Mouse (Mus musculus) liver, postnatal 0 days (tissue): ENCODE measurements around the gene Nr2c1. TPM values are rescaled to one million over a fixed set of nuclear protein-coding genes. Genes with fewer than 3 reads are reported as not detected.
A peak's percentile ranks its signal among the peaks of the same experiment; 100 is the strongest.

Experiments used
- ATAC-seq: fragments of 200-750 bp; cut with Nextera tagmentation; 2 replicates; pipeline ENCODE4 v1.8.0; 2017; ENCODE audit warnings: mild to moderate bottlenecking, moderate library complexity
- DNase-seq: peaks from one replicate; pipeline ENCODE4 v3.0.0-alpha.2; 2016
- H3K27ac ChIP-seq: fragments of 300-500 bp; sonication (generic); 2 replicates; pipeline ENCODE4 v1.5.1; 2014; ENCODE audit warnings: antibody characterized with exemption, moderate library complexity, mild to moderate bottlenecking, low read depth
- H3K27me3 ChIP-seq: fragments of 300-500 bp; sonication (generic); 2 replicates; pipeline ENCODE4 v1.6.1; 2014; ENCODE audit warnings: low read length, control low read depth, mixed read lengths; ENCODE audit not compliant: insufficient read depth
- H3K36me3 ChIP-seq: fragments of 300-500 bp; sonication (generic); replicated peaks from 2 replicates; pipeline ENCODE4 v1.6.1; 2014; ENCODE audit warnings: mild to moderate bottlenecking, control low read depth, low read length, moderate library complexity, mixed read lengths; ENCODE audit not compliant: insufficient read depth
- H3K4me1 ChIP-seq: fragments of 300-500 bp; sonication (generic); 2 replicates; pipeline ENCODE4 v1.6.1; 2014; ENCODE audit warnings: antibody characterized with exemption, mild to moderate bottlenecking, control low read depth; ENCODE audit not compliant: insufficient read depth
- H3K4me2 ChIP-seq: fragments of 300-500 bp; sonication (generic); 2 replicates; pipeline ENCODE4 v1.6.1; 2014; ENCODE audit warnings: low read depth, mild to moderate bottlenecking, low read length, moderate library complexity, mixed read lengths
- H3K4me3 ChIP-seq: fragments of 300-500 bp; sonication (generic); 2 replicates; pipeline ENCODE4 v1.5.1; 2014; ENCODE audit warnings: low read depth, low read length
- H3K9ac ChIP-seq: fragments of 300-500 bp; sonication (generic); replicated peaks from 2 replicates; pipeline ENCODE4 v1.6.1; 2014; ENCODE audit warnings: mild to moderate bottlenecking, moderate library complexity
- H3K9me3 ChIP-seq: fragments of 300-500 bp; sonication (generic); 2 replicates; pipeline ENCODE4 v1.6.1; 2016; ENCODE audit warnings: mild to moderate bottlenecking, control low read depth, low read length, mixed read lengths
- CTCF ChIP-seq: sonication (generic); IDR thresholded peaks from 2 replicates; pipeline ENCODE4 v1.5.1; 2016; ENCODE audit warnings: antibody characterized with exemption, low read depth
- EP300 ChIP-seq: IDR thresholded peaks from 2 replicates; pipeline ENCODE4 v1.6.1; 2016; ENCODE audit warnings: antibody characterized with exemption, low read depth, mild to moderate bottlenecking
- WGBS: fragments of 180-500 bp; shearing (Covaris S2); extraction: QIAGEN DNeasy Blood & Tissue Kit; methylation state at CpG from one replicate; pipeline ENCODE4 v1.1.7; 2014; ENCODE audit not compliant: insufficient replicate concordance; 5-methylcytosine and 5-hydroxymethylcytosine counted together
- polyA plus RNA-seq: library from polyadenylated mRNA; unstranded; fragments of >200 nt; fragmentation: Nextera tagmentation; extraction: Ambion mirVana; gene quantifications from 2 replicates; pipeline ENCODE4 v1.2.1, GENCODE M21; 2015

Nr2c1 gene
- polyA plus RNA-seq, 1 experiment from 2014 or later = 2.9 TPM

DNA sequence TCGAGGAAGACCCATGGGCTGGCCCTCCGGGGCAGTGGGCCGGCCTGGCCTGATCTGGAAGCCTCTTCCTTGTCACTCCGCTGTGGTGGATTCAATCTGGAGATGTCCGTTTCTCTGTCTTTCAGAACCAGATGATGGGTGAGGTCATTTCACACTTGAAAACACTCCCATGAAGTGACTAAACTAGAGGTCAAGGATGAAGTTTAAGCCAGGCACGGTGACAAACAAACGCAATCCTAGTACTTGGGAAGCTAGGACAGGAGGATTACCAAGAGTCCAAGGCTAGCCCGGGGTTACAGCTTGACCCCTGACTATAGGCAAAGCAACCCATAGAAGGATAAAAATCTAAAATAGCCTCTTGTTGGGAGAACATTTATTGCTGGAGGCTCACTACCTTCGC is 27.1 kb upstream of the Nr2c1 start:
- ATAC-seq (no peak), DNase-seq (no peak)
- peaks cover 7% of the 10 kb centered on the region; the same call in 1 of the 2 replicates for H3K4me1 ChIP-seq
- peaks cover 23% of the 10 kb centered on the region for H3K36me3 ChIP-seq
- no peak for TF ChIP-seq EP300
- no peak for TF ChIP-seq CTCF
- 82% methylated on average over 9 of the region's 9 CpGs for WGBS
- H3K27me3 ChIP-seq = no peaks in the 10 kb centered on the region
- H3K4me2 ChIP-seq = no peak overlapping the region
- H3K4me3 ChIP-seq = no peak overlapping the region
- H3K9me3 ChIP-seq = no peaks in the 10 kb centered on the region
- no peak overlapping the region for H3K27ac ChIP-seq
- H3K9ac ChIP-seq = no peak overlapping the region

DNA sequence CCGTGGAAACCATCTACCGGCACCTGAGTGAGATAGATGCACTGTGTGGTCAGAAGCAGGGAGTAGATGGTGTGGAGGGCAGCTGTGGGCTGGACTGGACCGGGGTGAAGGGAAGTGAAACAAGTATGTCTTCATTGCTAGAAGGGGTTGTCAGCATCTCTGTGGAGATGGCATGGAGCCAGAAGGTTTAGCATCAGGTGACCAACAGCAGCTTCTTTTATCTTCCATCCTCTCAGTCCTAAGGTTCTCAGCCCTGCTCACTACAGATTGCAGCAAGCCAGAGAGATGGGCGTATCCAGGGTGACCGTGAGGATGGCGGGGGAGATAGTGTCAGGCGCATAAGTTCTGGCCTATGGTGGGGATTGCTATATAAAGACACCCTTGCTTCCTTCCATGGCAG is 25.2 kb upstream of the Nr2c1 start:
- H3K4me2 ChIP-seq = no peak overlapping the region
- H3K9me3 ChIP-seq = no peaks in the 10 kb centered on the region
- H3K27ac ChIP-seq = no peak overlapping the region
- peak; percentile 76 for ATAC-seq
- H3K27me3 ChIP-seq = no peaks in the 10 kb centered on the region
- peak; percentile 88 for TF ChIP-seq EP300
- TF ChIP-seq CTCF = no peak
- peaks cover 7% of the 10 kb centered on the region; the same call in 1 of the 2 replicates for H3K4me1 ChIP-seq
- peaks cover 33% of the 10 kb centered on the region for H3K36me3 ChIP-seq
- peak; percentile 47 for DNase-seq
- WGBS = 65% methylated on average over 7 of the region's 7 CpGs
- H3K4me3 ChIP-seq = no peak overlapping the region
- no peak overlapping the region for H3K9ac ChIP-seq

DNA sequence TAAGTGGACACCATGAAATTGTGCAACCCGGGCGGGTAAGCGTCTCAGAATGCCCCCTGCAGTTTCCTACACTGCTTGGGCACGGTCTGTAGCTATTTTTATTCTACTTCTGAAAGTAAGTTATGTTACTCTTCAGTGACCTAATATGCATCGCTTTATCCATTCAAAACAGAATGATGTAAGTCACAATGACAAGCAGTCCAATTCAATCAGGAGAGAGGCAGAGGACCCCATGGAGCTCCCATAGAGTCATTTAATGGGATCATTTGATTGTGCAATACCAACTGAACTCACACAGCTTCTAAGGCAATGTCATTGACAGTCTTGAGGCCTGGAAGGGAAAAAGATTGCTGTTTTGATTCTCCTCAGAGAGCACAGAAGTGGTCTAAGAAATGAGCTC is 24.2 kb upstream of the Nr2c1 start:
- H3K9me3 ChIP-seq = no peaks in the 10 kb centered on the region
- peaks cover 33% of the 10 kb centered on the region for H3K36me3 ChIP-seq
- no peak for ATAC-seq
- no peak overlapping the region for H3K27ac ChIP-seq
- DNase-seq = no peak
- H3K4me3 ChIP-seq = no peak overlapping the region
- TF ChIP-seq CTCF (no peak), EP300 (no peak)
- H3K27me3 ChIP-seq = no peaks in the 10 kb centered on the region
- H3K4me1 ChIP-seq = peaks cover under 1% of the 10 kb centered on the region; the same call in 1 of the 2 replicates
- no peak overlapping the region for H3K9ac ChIP-seq
- H3K4me2 ChIP-seq = no peak overlapping the region
- WGBS = 90% methylated on average over 5 of the region's 5 CpGs

DNA sequence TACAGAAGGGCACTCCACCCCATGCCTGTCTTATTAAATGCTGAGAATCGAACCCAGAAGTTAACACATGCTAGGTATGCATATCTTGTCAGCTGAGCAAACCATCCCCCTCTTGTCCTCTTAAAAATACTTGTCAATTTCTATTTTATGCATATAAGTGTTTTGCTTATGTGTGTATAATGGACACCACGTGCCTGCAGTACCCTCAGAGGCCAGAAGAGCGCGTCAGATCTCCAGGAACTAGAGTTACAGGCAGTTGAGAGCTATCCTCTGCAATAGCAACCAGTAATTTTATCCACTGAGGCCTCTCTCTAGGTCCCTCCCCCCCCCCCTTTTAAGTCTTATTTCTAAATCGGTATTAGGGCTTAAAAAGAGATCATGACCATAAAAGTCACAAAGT is 23.4 kb upstream of the Nr2c1 start:
- ATAC-seq = no peak
- DNase-seq = peak; percentile 51
- H3K4me3 ChIP-seq = no peak overlapping the region
- no peaks in the 10 kb centered on the region for H3K27me3 ChIP-seq
- peaks cover 33% of the 10 kb centered on the region for H3K36me3 ChIP-seq
- 79% methylated on average over 5 of the region's 5 CpGs for WGBS
- TF ChIP-seq EP300 (no peak), CTCF (peak; percentile 52)
- no peak overlapping the region for H3K4me2 ChIP-seq
- no peak overlapping the region for H3K27ac ChIP-seq
- no peak overlapping the region for H3K9ac ChIP-seq
- H3K4me1 ChIP-seq = no peaks in the 10 kb centered on the region
- H3K9me3 ChIP-seq = no peaks in the 10 kb centered on the region

DNA sequence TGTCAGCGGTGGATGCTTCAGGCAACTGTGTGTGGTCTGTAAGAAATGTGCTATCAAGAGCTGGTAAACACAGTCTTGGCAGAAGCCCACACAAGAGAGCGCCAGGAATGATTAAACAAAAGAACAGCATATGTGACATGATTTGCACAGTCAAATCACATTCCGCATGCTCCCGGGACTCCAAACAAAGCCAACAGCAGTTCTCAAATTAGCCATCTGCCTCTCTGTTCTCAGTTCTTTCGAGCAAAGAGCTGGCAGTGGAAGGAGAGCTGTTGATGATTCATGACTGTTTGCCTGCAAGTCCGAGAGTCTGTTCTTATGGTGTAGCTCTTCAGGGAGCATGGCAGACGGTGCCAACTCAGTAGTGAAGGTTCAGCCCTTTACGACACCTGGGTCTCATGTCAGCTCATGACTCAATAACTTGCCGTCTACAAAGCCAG is 18.1 kb upstream of the Nr2c1 start:
- Histone ChIP-seq H3K4me3 (no peak overlapping the region), H3K27ac (0 out of 2 replicates have a peak overlapping the region, but pooled peaks have one; percentile 26), H3K9me3 (no peaks in the 10 kb centered on the region), H3K36me3 (peaks cover 26% of the 10 kb centered on the region), H3K4me1 (peaks cover 3% of the 10 kb centered on the region; the same call in 1 of the 2 replicates), H3K9ac (no peak overlapping the region), H3K4me2 (no peak overlapping the region), H3K27me3 (no peaks in the 10 kb centered on the region)
- no peak for DNase-seq
- TF ChIP-seq EP300 (no peak), CTCF (no peak)
- WGBS = 62% methylated on average over 9 of the region's 9 CpGs
- peak; percentile 47 for ATAC-seq

DNA sequence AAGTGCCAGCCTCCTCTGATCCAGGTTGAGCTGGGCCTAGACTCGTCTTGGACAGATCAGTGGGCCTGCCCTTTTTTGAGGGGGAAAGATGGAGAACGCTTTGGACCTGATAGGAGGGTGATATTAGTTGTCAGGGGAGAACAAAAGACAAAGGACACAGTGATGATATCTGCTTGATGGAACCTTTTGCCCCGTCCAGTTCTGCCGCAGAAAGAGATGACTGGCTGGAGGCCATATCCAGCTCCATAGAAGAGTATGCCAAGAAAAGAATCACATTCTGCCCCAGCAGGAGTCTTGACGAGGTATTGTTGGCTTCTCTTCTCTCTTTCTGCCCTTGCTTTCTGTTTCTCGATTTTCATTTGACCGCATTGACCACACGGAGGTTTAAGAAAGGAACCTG is 14.7 kb upstream of the Nr2c1 start:
- Histone ChIP-seq H3K36me3 (peaks cover 33% of the 10 kb centered on the region), H3K27me3 (no peaks in the 10 kb centered on the region), H3K4me3 (no peak overlapping the region), H3K4me1 (peaks cover 3% of the 10 kb centered on the region; the same call in 1 of the 2 replicates), H3K9ac (no peak overlapping the region), H3K27ac (no peak overlapping the region), H3K4me2 (no peak overlapping the region), H3K9me3 (no peaks in the 10 kb centered on the region)
- DNase-seq (no peak), ATAC-seq (no peak)
- TF ChIP-seq CTCF = no peak
- TF ChIP-seq EP300 = no peak
- WGBS = 78% methylated on average over 8 of the region's 8 CpGs

DNA sequence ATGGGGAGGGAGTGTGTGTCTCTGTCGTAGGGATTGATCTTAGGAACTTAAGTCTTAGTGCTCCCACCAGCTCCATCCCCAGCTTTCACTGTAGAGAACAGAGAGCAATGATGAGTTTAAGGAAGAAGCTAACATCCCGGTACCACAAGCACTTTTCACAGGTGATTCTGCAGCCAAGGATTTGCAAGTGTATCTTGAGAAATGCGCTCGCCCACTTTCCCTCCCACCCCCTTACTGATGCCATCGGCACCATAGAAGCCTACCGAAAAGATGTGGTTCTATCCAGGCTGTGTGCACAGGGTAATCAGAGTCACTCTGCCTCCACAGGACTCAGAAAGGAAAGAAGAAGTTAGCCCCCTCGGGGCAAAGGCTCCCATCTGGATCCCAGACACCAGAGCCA is 14.1 kb upstream of the Nr2c1 start:
- 81% methylated on average over 7 of the region's 7 CpGs for WGBS
- Histone ChIP-seq H3K9me3 (no peaks in the 10 kb centered on the region), H3K4me2 (no peak overlapping the region), H3K27me3 (no peaks in the 10 kb centered on the region), H3K4me3 (no peak overlapping the region), H3K36me3 (peaks cover 39% of the 10 kb centered on the region), H3K4me1 (peaks cover 3% of the 10 kb centered on the region; the same call in 1 of the 2 replicates), H3K9ac (no peak overlapping the region), H3K27ac (no peak overlapping the region)
- TF ChIP-seq CTCF (no peak), EP300 (no peak)
- no peak for ATAC-seq
- no peak for DNase-seq
